Mouse (Mus musculus): ENCODE measurements around the gene Scn4a.
"Not testable (repeated sequence)": the region's sequence is repeated elsewhere in the genome, so short reads cannot be mapped to it uniquely, and the experiment has no call there.

Scn4a gene

GRCm38 (mm10) chr11:106359350-106359749 is 6.3 kb upstream of the Scn4a start:
- ATAC-seq (ENCODE audit: insufficient number of reproducible peaks, low FRiP score, low TSS enrichment) = no peak

- peak; percentile 87 for ATAC-seq (ENCODE audit: insufficient number of reproducible peaks, low FRiP score, low TSS enrichment)
Observed at GRCm38 (mm10) chr11:106355382-106356128, 2.5 kb upstream of the Scn4a start.

- ATAC-seq (ENCODE audit: insufficient number of reproducible peaks, low FRiP score, low TSS enrichment) = no peak
Observed at GRCm38 (mm10) chr11:106354181-106354580, 1.1 kb upstream of the Scn4a start.

- no peak for ATAC-seq (ENCODE audit: insufficient number of reproducible peaks, low FRiP score, low TSS enrichment)
Observed at GRCm38 (mm10) chr11:106351941-106352340, 1.1 kb downstream of the Scn4a start.

GRCm38 (mm10) chr11:106351253-106351652 is 1.8 kb downstream of the Scn4a start:
- no peak for ATAC-seq (ENCODE audit: insufficient number of reproducible peaks, low FRiP score, low TSS enrichment)

GRCm38 (mm10) chr11:106350853-106351252 is 2.2 kb downstream of the Scn4a start:
- ATAC-seq (ENCODE audit: insufficient number of reproducible peaks, low FRiP score, low TSS enrichment) = no peak

GRCm38 (mm10) chr11:106349772-106350171 is 3.3 kb downstream of the Scn4a start:
- no peak for ATAC-seq (ENCODE audit: insufficient number of reproducible peaks, low FRiP score, low TSS enrichment)

- ATAC-seq (ENCODE audit: insufficient number of reproducible peaks, low FRiP score, low TSS enrichment) = no peak
Observed at GRCm38 (mm10) chr11:106344910-106345309, 8.2 kb downstream of the Scn4a start.

GRCm38 (mm10) chr11:106340990-106341520 is 12.0 kb downstream of the Scn4a start:
- no peak for ATAC-seq (ENCODE audit: insufficient number of reproducible peaks, low FRiP score, low TSS enrichment)

GRCm38 (mm10) chr11:106339323-106339722 is 13.8 kb downstream of the Scn4a start:
- not testable (repeated sequence) for ATAC-seq (ENCODE audit: insufficient number of reproducible peaks, low FRiP score, low TSS enrichment)

- ATAC-seq (ENCODE audit: insufficient number of reproducible peaks, low FRiP score, low TSS enrichment) = no peak
Observed at GRCm38 (mm10) chr11:106338870-106339269, 14.2 kb downstream of the Scn4a start.

GRCm38 (mm10) chr11:106338029-106338428 is 15.1 kb downstream of the Scn4a start:
- ATAC-seq (ENCODE audit: insufficient number of reproducible peaks, low FRiP score, low TSS enrichment) = no peak

GRCm38 (mm10) chr11:106334066-106334465 is 19.0 kb downstream of the Scn4a start:
- no peak for ATAC-seq (ENCODE audit: insufficient number of reproducible peaks, low FRiP score, low TSS enrichment)

GRCm38 (mm10) chr11:106332458-106332857 is 20.6 kb downstream of the Scn4a start:
- ATAC-seq (ENCODE audit: insufficient number of reproducible peaks, low FRiP score, low TSS enrichment) = no peak

GRCm38 (mm10) chr11:106329682-106330081 is 23.4 kb downstream of the Scn4a start:
- no peak for ATAC-seq (ENCODE audit: insufficient number of reproducible peaks, low FRiP score, low TSS enrichment)

GRCm38 (mm10) chr11:106329128-106329527 is 24.0 kb downstream of the Scn4a start:
- no peak for ATAC-seq (ENCODE audit: insufficient number of reproducible peaks, low FRiP score, low TSS enrichment)

- ATAC-seq (ENCODE audit: insufficient number of reproducible peaks, low FRiP score, low TSS enrichment) = no peak
Observed at GRCm38 (mm10) chr11:106328521-106328920, 24.6 kb downstream of the Scn4a start.

GRCm38 (mm10) chr11:106326475-106326874 is 26.6 kb downstream of the Scn4a start:
- ATAC-seq (ENCODE audit: insufficient number of reproducible peaks, low FRiP score, low TSS enrichment) = no peak

GRCm38 (mm10) chr11:106325566-106326206 is 27.4 kb downstream of the Scn4a start:
- peak; percentile 45; the same call in 1 of the 2 replicates for ATAC-seq (ENCODE audit: insufficient number of reproducible peaks, low FRiP score, low TSS enrichment)

GRCm38 (mm10) chr11:106324858-106325257 is 28.2 kb downstream of the Scn4a start:
- ATAC-seq (ENCODE audit: insufficient number of reproducible peaks, low FRiP score, low TSS enrichment) = no peak

Measured in cerebellum, adult (tissue).